Comparison of ENCODE assay signal across 19 mouse cellular contexts in the genomic region with DNA sequence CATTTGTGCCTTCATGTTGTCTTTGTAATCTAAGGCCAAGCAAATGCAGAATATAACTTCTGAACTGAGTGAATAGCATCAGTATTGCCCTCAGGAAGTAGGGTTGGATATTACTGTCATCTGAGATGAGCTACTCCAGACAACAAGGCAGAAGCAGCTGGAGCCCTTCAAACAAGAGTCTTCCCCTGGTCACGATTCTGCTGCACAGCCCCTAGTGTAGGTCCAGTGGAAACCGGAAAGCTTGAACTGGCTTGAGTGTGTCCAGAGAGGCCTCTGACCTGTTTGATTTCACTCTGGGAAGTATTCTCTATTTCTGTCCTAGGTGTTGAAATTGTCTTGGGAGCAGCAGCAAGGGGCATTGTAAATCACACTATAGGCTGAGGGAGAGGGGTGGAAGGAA. TPM values are rescaled to one million over a fixed set of nuclear protein-coding genes. Genes with fewer than 3 reads are reported as not detected.
"Had no signal": no experiment of that assay in that cellular context is flagged by ENCODE, and none has a peak within 500 bp of the region (broad histone marks: within the 10 kb centered on the region; RNA-seq: fewer than 3 reads in every experiment).

No protein-coding gene starts in this region.

- H3K27me3 ChIP-seq: liver, embryonic 15.5 days; neural tube, embryonic 12.5 days; neural tube, embryonic 15.5 days had no signal

- H3K36me3 ChIP-seq: liver, embryonic 15.5 days; neural tube, embryonic 12.5 days; neural tube, embryonic 15.5 days had no signal

- H3K4me1 ChIP-seq: neural tube, embryonic 12.5 days; neural tube, embryonic 15.5 days had no signal

- H3K4me3 ChIP-seq: left cerebral cortex, adult 2 months; liver, embryonic 15.5 days; neural tube, embryonic 12.5 days; neural tube, embryonic 15.5 days had no signal

- ATAC-seq: intestine, postnatal 0 days had no signal

- H3K27ac ChIP-seq: left cerebral cortex, adult 2 months; liver, embryonic 15.5 days; neural tube, embryonic 12.5 days; neural tube, embryonic 15.5 days; stomach, postnatal 0 days had no signal

- H3K4me2 ChIP-seq: liver, embryonic 15.5 days; midbrain, embryonic 11.5 days; neural tube, embryonic 12.5 days; neural tube, embryonic 15.5 days had no signal

- H3K9me3 ChIP-seq: liver, embryonic 15.5 days; neural tube, embryonic 12.5 days; neural tube, embryonic 15.5 days had no signal

- DNase-seq: layer of hippocampus, postnatal 36 days; lung, adult 2 months; lung, postnatal 14 days; lung, postnatal 4 days; midbrain, embryonic 14.5 days; right cerebral cortex, adult 18-20 months; right cerebral cortex, postnatal 14 days; right cerebral cortex, postnatal 4 days; thymus, adult 2 months; thymus, postnatal 14 days; thymus, postnatal 4 days had no signal

- H3K9ac ChIP-seq: liver, embryonic 15.5 days; neural tube, embryonic 12.5 days; neural tube, embryonic 15.5 days had no signal

RNA-seq across cellular contexts. Expression of a gene that starts 29.5 kb away (rescaled TPM):
- polyA plus RNA-seq: limb, embryonic 11.5 days had no signal
